8 mouse cellular contexts compared by ENCODE assay signal in the genomic region with DNA sequence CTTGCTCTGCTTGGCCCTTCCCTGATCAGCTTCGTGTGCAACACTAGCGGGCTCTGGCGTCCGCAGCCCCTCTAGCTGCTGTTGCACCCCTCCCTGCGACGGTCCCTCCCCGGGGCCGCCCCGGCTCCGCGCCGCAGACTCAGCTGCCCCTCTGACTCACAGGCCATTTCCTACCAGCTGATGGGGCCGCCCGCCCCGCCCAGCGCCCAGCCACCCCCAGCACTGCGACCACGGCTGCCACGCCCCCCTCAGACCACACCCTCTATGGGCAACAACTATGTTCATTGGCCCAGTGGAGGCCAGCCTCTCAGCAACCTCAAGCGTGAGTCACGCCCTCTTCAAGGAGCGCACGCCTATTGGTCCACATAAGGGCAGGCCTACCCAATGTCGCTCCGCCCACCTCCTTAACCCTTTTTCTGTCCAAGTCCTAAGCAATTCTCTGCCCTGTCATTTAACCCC. TPM values are rescaled to one million over a fixed set of nuclear protein-coding genes. Genes with fewer than 3 reads are reported as not detected.
A peak's percentile ranks its signal among the peaks of the same experiment; 100 is the strongest.
DNase-seq lines count a peak whose midpoint lies in the region; ATAC-seq lines count a peak whose summit lies in the region.

No protein-coding gene starts in this region.

- peak overlapping the region; percentile 67 for H3K4me3 ChIP-seq in hindbrain, embryonic 12.5 days

- H3K9me3 ChIP-seq in hindbrain, embryonic 12.5 days (replicated peaks), result no peaks in the 10 kb centered on the region

- peaks cover 20% of the 10 kb centered on the region for H3K36me3 ChIP-seq in hindbrain, embryonic 12.5 days

- H3K27ac ChIP-seq in hindbrain, embryonic 12.5 days, result peak overlapping the region; percentile 78

- peak; percentile 95 for ATAC-seq in hindbrain, embryonic 12.5 days (ENCODE audit: low FRiP score)

- WGBS in hindbrain, embryonic 12.5 days, result 0% methylated on average over 24 of the region's 25 CpGs

- no peaks in the 10 kb centered on the region for H3K27me3 ChIP-seq in hindbrain, embryonic 12.5 days

- H3K4me2 ChIP-seq in hindbrain, embryonic 12.5 days (replicated peaks), result peak overlapping the region; percentile 83

- peak; percentile 100 for DNase-seq in Muller cell, postnatal 12 days (ENCODE audit: inconsistent ontology term)
- DNase-seq in cerebellum, adult 9-11 months, result peak; percentile 97
- DNase-seq in frontal cortex, adult 2 months (ENCODE audit: extremely low spot score in 1 of 2, low spot score in 1 of 2), result peak; percentile 96
- DNase-seq in layer of hippocampus, postnatal 14 days (ENCODE audit: low spot score in 2 of 2), result peak; percentile 89 to 97
- DNase-seq in lung, postnatal 14 days, result peak; percentile 96
- peak; percentile 77 for DNase-seq in retina, adult 2 months (ENCODE audit: low read depth, low spot score)
- peak; percentile 86 to 92 for DNase-seq in thymus, postnatal 36 days

- peaks cover 47% of the 10 kb centered on the region for H3K4me1 ChIP-seq in hindbrain, embryonic 12.5 days

- H3K9ac ChIP-seq in hindbrain, embryonic 12.5 days, result peak overlapping the region; percentile 87

RNA-seq across cellular contexts. Expression of gene Fam214b, which starts 5.9 kb away (rescaled TPM):
- polyA plus RNA-seq in frontal cortex, adult 2 months (2012; rRNA removed), result 31.7 and 37.3 TPM in 2 replicates
- 36.2 and 36.6 TPM in 2 replicates for polyA plus RNA-seq in hindbrain, embryonic 12.5 days (2016; fragmentation: Nextera tagmentation; extraction: Ambion mirVana)
- 10 to 100 TPM; 35.0 to 40.2 TPM for total RNA-seq in layer of hippocampus, postnatal 14 days (2021)

RNA-seq across cellular contexts. Expression of gene Stoml2, which starts 8.6 kb away (rescaled TPM):
- 106 and 107 TPM in 2 replicates for polyA plus RNA-seq in frontal cortex, adult 2 months (2012; rRNA removed)
- 243 and 249 TPM in 2 replicates for polyA plus RNA-seq in hindbrain, embryonic 12.5 days (2016; fragmentation: Nextera tagmentation; extraction: Ambion mirVana)
- total RNA-seq in layer of hippocampus, postnatal 14 days (2021), result 100 to 1,000 TPM; 102 to 103 TPM

RNA-seq across cellular contexts. Expression of gene Pigo, which starts 14.5 kb away (rescaled TPM):
- 20.7 and 23.0 TPM in 2 replicates for polyA plus RNA-seq in frontal cortex, adult 2 months (2012; rRNA removed)
- 25.2 and 28.9 TPM in 2 replicates for polyA plus RNA-seq in hindbrain, embryonic 12.5 days (2016; fragmentation: Nextera tagmentation; extraction: Ambion mirVana)
- total RNA-seq in layer of hippocampus, postnatal 14 days (2021), result 10 to 100 TPM; 29.1 to 32.0 TPM

RNA-seq across cellular contexts. Expression of gene Unc13b, which starts 18.6 kb away (rescaled TPM):
- 45.8 and 54.2 TPM in 2 replicates for polyA plus RNA-seq in frontal cortex, adult 2 months (2012; rRNA removed)
- 27.8 and 29.4 TPM in 2 replicates for polyA plus RNA-seq in hindbrain, embryonic 12.5 days (2016; fragmentation: Nextera tagmentation; extraction: Ambion mirVana)
- total RNA-seq in layer of hippocampus, postnatal 14 days (2021), result 10 to 100 TPM; 48.4 to 53.3 TPM

RNA-seq across cellular contexts. Expression of gene Fancg, which starts 29.8 kb away (rescaled TPM):
- polyA plus RNA-seq in frontal cortex, adult 2 months (2012; rRNA removed), result 19.7 and 23.2 TPM in 2 replicates
- polyA plus RNA-seq in hindbrain, embryonic 12.5 days (2016; fragmentation: Nextera tagmentation; extraction: Ambion mirVana), result 20.5 and 21.6 TPM in 2 replicates
- 10 to 100 TPM in 1 of 2 experiments, 1 to 10 TPM in 1; 9.9 to 11.6 TPM for total RNA-seq in layer of hippocampus, postnatal 14 days (2021)

Comparison
In these comparisons a context has a peak if more than half of its experiments do, and no peak if none do; other contexts are left out.
1. Peak in every context shown above with its lines: DNase-seq, ATAC-seq, H3K4me3 ChIP-seq and H3K27ac ChIP-seq.